Mouse (Mus musculus) neural tube, embryonic 12.5 days (tissue): Measurements from ENCODE around the gene Abcf2. TPM values are rescaled to one million over a fixed set of nuclear protein-coding genes. Genes with fewer than 3 reads are reported as not detected.
A peak's percentile ranks its signal among the peaks of the same experiment; 100 is the strongest.

Experiments used
- ATAC-seq: fragments of 200-750 bp; cut with Nextera tagmentation; 2 replicates; pipeline ENCODE4 v1.8.0; 2017; ENCODE audit warnings: low read depth, mild to moderate bottlenecking, moderate TSS enrichment, moderate library complexity; ENCODE audit not compliant: low FRiP score
- H3K27ac ChIP-seq: fragments of 300-500 bp; sonication (generic); 2 replicates; pipeline ENCODE4 v1.5.1; 2016
- H3K27me3 ChIP-seq: fragments of 300-500 bp; sonication (generic); replicated peaks from 2 replicates; pipeline ENCODE4 v1.6.1; 2016; ENCODE audit warnings: mild to moderate bottlenecking
- H3K36me3 ChIP-seq: fragments of 300-500 bp; sonication (generic); 2 replicates; pipeline ENCODE4 v1.6.1; 2016; ENCODE audit warnings: mild to moderate bottlenecking
- H3K4me1 ChIP-seq: fragments of 300-500 bp; sonication (generic); 2 replicates; pipeline ENCODE4 v1.6.1; 2016
- H3K4me2 ChIP-seq: fragments of 300-500 bp; sonication (generic); replicated peaks from 2 replicates; pipeline ENCODE4 v1.6.1; 2016; ENCODE audit warnings: mild to moderate bottlenecking
- H3K4me3 ChIP-seq: fragments of 300-500 bp; sonication (generic); 2 replicates; pipeline ENCODE4 v1.5.1; 2016
- H3K9ac ChIP-seq: fragments of 300-500 bp; sonication (generic); 2 replicates; pipeline ENCODE4 v1.6.1; 2016; ENCODE audit warnings: mild to moderate bottlenecking
- H3K9me3 ChIP-seq: fragments of 300-500 bp; sonication (generic); 2 replicates; pipeline ENCODE4 v1.6.1; 2016; ENCODE audit warnings: mild to moderate bottlenecking
- WGBS: fragments of 180-500 bp; shearing (Covaris S2); methylation state at CpG from one replicate; pipeline ENCODE4 v1.1.7; 2016; 5-methylcytosine and 5-hydroxymethylcytosine counted together
- polyA plus RNA-seq: library from polyadenylated mRNA; unstranded; fragments of >200 nt; fragmentation: Nextera tagmentation; extraction: Ambion mirVana; gene quantifications from 2 replicates; pipeline ENCODE4 v1.2.1, GENCODE M21; 2016

Abcf2 gene
- polyA plus RNA-seq, 1 experiment from 2014 or later, result 123 TPM

GRCm38 (mm10) chr5:24553621-24554244, 23.5 kb downstream of the Abcf2 start:
- no peak overlapping the region for H3K9ac ChIP-seq

GRCm38 (mm10) chr5:24551317-24551688, 26.0 kb downstream of the Abcf2 start:
- Histone ChIP-seq H3K4me1 (peaks cover 14% of the 10 kb centered on the region), H3K4me3 (no peak overlapping the region), H3K36me3 (no peaks in the 10 kb centered on the region), H3K27ac (0 out of 2 replicates have a peak overlapping the region, but pooled peaks have one; percentile 46), H3K4me2 (peak overlapping the region; percentile 46), H3K27me3 (peaks cover 11% of the 10 kb centered on the region; the same call in 1 of the 2 replicates), H3K9ac (0 out of 2 replicates have a peak overlapping the region, but pooled peaks have one; percentile 1), H3K9me3 (peaks cover 4% of the 10 kb centered on the region; the same call in 1 of the 2 replicates)
- ATAC-seq, result no peak
- 34% methylated on average over 2 of the region's 2 CpGs for WGBS

More at GRCm38 (mm10) chr5:24553621-24554244, 23.5 kb downstream of the Abcf2 start:
- Histone ChIP-seq H3K27me3 (0 out of 2 replicates have a peak, but pooled peaks cover 10% of the 10 kb centered on the region), H3K27ac (no peak overlapping the region), H3K4me2 (no peak overlapping the region), H3K4me1 (peaks cover 14% of the 10 kb centered on the region), H3K4me3 (no peak overlapping the region), H3K36me3 (no peaks in the 10 kb centered on the region), H3K9me3 (peaks cover 4% of the 10 kb centered on the region; the same call in 1 of the 2 replicates)
- WGBS, result 70% methylated on average over 5 of the region's 5 CpGs
- no peak for ATAC-seq

- Histone ChIP-seq H3K27ac (no peak overlapping the region), H3K4me1 (peaks cover 14% of the 10 kb centered on the region), H3K4me3 (no peak overlapping the region), H3K4me2 (peak overlapping the region; percentile 46), H3K9ac (0 out of 2 replicates have a peak overlapping the region, but pooled peaks have one; percentile 1), H3K9me3 (0 out of 2 replicates have a peak, but pooled peaks cover under 1% of the 10 kb centered on the region), H3K36me3 (no peaks in the 10 kb centered on the region), H3K27me3 (peaks cover 11% of the 10 kb centered on the region; the same call in 1 of the 2 replicates)
- 22% methylated on average over 26 of the region's 26 CpGs for WGBS
- ATAC-seq, result peak; percentile 82
Observed at GRCm38 (mm10) chr5:24550598-24551316, 26.5 kb downstream of the Abcf2 start.

DNA sequence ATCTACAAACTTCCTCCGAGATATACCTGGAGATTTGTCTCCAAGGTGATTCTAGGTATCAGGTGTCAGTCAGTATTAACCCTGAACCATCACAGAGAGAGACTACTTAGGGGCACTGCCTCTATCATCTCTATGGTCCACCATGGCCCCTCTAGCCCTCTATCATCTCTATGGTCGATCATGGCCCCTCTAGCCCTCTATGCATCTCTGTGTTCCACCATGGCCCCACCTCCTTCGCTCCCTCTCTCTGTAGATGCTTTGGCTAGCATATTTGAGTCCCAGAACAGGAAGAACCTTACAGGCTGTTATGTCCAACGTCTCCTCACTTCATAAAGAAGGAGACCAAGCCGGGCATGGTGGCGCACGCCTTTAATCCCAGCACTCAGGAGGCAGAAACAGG, 34.6 kb downstream of the Abcf2 start:
- 83% methylated on average over 7 of the region's 7 CpGs for WGBS
- H3K9me3 ChIP-seq, result no peaks in the 10 kb centered on the region
- H3K4me1 ChIP-seq, result peaks cover 10% of the 10 kb centered on the region
- H3K27me3 ChIP-seq, result peaks cover 7% of the 10 kb centered on the region
- no peak overlapping the region for H3K4me3 ChIP-seq
- no peak overlapping the region for H3K27ac ChIP-seq
- H3K36me3 ChIP-seq, result no peaks in the 10 kb centered on the region
- no peak for ATAC-seq
- no peak overlapping the region for H3K4me2 ChIP-seq
- no peak overlapping the region for H3K9ac ChIP-seq

DNA sequence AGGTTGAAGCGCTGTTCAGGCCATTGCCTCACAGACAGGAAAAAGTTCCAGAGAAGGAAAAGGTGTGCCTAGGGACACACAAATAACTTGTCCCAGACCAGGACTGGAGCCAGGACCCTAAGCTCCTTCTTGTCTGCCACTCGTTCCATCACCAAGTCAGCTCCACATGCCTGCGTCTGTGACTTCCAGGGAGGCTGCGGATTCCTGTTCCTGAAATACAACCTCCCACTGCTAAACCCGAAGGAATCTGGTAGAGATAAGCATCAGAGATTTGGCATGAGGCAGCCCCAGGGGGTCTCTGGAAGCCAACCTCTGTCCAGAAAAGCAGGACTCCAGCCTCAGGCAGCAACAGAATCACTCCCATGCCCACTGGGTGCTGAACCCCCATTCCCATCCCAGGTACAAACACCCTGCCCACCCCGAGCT, 36.1 kb downstream of the Abcf2 start:
- Histone ChIP-seq H3K27me3 (peaks cover 6% of the 10 kb centered on the region), H3K4me1 (peaks cover 10% of the 10 kb centered on the region), H3K36me3 (no peaks in the 10 kb centered on the region), H3K9ac (no peak overlapping the region), H3K27ac (no peak overlapping the region), H3K4me2 (peak overlapping the region; percentile 22), H3K4me3 (no peak overlapping the region), H3K9me3 (no peaks in the 10 kb centered on the region)
- ATAC-seq, result no peak
- WGBS, result 56% methylated on average over 6 of the region's 6 CpGs

DNA sequence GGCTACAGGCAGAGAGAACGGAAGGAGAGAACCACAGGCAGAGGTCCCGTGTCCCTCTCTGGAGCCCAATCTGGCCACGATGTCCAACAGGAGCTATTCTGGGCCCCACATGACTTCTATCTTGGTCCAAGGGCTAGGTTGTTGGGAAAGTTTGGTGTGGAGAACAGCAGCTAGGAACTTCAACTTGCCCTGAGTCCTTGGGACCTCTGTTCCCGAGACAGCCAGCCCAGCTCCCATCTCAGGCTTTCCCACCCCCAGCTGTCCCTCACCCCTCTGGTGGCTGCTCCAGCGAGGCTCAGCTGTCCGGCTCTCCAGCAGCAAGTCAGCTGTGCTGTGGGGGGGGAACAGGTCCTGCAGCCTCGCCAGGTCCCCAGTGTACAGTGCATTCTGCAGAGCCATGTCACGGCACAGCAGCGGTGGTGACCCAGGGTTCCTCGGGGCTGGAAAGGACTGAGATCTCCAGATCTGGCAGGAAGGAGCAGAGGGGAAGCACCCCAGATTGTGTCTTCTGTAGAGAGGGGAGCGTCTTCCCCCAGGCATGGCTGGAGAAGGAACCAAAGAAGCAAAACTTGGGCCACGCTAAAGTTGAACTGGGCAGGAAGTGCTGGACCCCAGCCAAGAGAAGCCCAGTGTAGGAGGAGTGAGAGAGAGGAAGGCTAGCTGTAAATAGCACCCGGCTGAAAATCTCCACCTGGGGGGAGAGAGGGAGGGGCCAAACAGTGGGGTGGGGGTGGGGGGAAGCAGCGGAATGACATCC, 36.7 kb downstream of the Abcf2 start, which contains the start of gene Asb10:
Asb10 (minus strand) TSS at position 592 of the 757 bp plus-strand sequence.
- Histone ChIP-seq H3K4me3 (no peak within 1 kb of the TSS), H3K36me3 (no peaks in the 10 kb centered on the region), H3K27me3 (peaks cover 6% of the 10 kb centered on the region), H3K27ac (no peak within 1 kb of the TSS), H3K4me1 (peaks cover 10% of the 10 kb centered on the region), H3K9me3 (no peaks in the 10 kb centered on the region), H3K9ac (0 out of 2 replicates have a peak within 1 kb of the TSS, but pooled peaks have one; percentile 29), H3K4me2 (peak within 1 kb of the TSS; percentile 22)
- WGBS, result 53% methylated on average over 14 of the region's 14 CpGs
- no peak for ATAC-seq

DNA sequence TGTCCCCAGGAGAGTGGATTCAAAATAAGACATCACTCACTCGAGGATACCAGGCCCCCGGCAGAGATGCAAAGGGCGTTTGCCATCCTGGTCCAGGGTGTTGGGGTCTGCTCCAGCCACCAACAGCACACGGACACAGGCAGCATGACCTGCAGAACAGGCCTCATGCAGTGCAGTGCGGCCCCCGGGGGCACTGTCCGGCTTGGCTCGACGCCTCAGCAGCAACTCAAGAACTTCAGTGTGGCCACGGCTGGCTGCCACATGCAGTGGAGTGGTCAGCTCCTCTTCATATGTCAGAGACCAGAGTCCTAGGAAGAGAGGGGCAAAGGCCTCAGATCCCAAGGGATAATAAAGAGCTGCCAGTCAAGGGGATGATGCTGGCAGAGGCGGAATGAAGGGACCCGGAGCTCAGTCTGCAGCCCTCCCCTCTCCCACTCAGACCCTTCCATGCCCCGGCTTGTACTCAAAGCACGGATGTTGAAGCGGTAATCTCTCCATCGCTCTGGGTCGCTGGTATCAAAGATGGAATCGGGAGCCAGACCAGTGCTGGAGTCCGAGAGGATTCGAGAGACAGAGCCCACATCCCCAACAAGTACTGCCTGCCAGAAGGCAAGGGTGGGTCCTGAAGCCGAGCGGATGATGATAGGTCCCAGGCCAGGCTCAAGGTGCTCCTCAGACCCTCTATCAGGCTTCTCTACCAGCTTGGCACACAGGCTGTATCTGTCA, 37.5 kb downstream of the Abcf2 start:
- Histone ChIP-seq H3K27me3 (peaks cover 6% of the 10 kb centered on the region), H3K9me3 (no peaks in the 10 kb centered on the region), H3K4me1 (peaks cover 10% of the 10 kb centered on the region), H3K4me3 (no peak overlapping the region), H3K36me3 (no peaks in the 10 kb centered on the region), H3K4me2 (no peak overlapping the region), H3K9ac (no peak overlapping the region), H3K27ac (no peak overlapping the region)
- no peak for ATAC-seq
- 79% methylated on average over 22 of the region's 22 CpGs for WGBS

DNA sequence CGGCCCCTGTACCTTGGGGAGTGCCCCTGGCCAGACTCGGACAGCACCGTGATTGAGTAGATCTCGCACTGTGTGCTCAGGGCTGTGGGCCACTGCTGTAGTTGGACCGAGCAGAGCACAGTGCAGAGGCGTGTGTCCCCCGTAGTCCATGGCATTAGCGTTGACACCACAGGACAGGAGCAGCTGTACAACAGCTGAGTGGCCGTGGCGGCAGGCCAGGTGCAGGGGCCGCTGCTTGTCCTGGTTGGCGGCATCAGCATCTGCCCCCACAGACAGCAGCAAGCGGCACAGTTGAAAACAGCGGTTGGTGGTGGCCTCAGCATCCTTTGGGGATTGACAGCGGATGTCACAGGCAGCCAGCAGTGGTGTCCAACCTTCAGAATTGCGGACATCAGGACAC, 39.6 kb downstream of the Abcf2 start:
- H3K4me3 ChIP-seq, result no peak overlapping the region
- no peak overlapping the region for H3K27ac ChIP-seq
- H3K9ac ChIP-seq, result peak overlapping the region; percentile 38; the same call in 1 of the 2 replicates
- no peak for ATAC-seq
- H3K9me3 ChIP-seq, result no peaks in the 10 kb centered on the region
- no peaks in the 10 kb centered on the region for H3K36me3 ChIP-seq
- no peak overlapping the region for H3K4me2 ChIP-seq
- 71% methylated on average over 16 of the region's 16 CpGs for WGBS
- H3K27me3 ChIP-seq, result peaks cover 18% of the 10 kb centered on the region
- H3K4me1 ChIP-seq, result peaks cover 10% of the 10 kb centered on the region

- H3K27ac ChIP-seq, result no peak overlapping the region
- peaks cover 22% of the 10 kb centered on the region for H3K27me3 ChIP-seq
- no peak overlapping the region for H3K4me2 ChIP-seq
- no peak for ATAC-seq
- H3K4me1 ChIP-seq, result peaks cover 10% of the 10 kb centered on the region
- H3K36me3 ChIP-seq, result no peaks in the 10 kb centered on the region
- no peak overlapping the region for H3K9ac ChIP-seq
- no peaks in the 10 kb centered on the region for H3K9me3 ChIP-seq
- no peak overlapping the region for H3K4me3 ChIP-seq
- 75% methylated on average over 5 of the region's 5 CpGs for WGBS
Observed at GRCm38 (mm10) chr5:24536511-24536910, 40.8 kb downstream of the Abcf2 start.

DNA sequence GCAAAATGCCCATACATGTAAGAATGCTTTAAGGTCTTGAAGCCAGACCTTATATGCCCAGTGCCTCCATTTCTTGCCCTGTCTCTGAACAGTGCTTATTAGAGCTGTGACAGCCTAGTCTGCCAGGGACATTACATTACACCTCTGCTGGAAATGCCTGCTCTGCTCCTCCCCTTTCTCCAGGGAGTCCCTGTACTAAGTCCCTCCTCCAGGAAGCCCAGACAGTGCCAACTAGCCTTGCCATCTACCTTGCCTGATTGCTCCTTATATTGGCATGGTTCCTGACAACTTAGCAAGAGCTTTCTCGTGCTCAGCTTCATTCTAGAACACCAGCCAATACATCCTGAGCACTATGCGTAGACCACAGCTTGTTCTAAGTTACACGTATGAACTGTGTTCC, 41.5 kb downstream of the Abcf2 start:
- no peak overlapping the region for H3K4me3 ChIP-seq
- no peak overlapping the region for H3K4me2 ChIP-seq
- H3K27me3 ChIP-seq, result peaks cover 25% of the 10 kb centered on the region
- H3K27ac ChIP-seq, result no peak overlapping the region
- 90% methylated on average over 3 of the region's 3 CpGs for WGBS
- ATAC-seq, result no peak
- no peaks in the 10 kb centered on the region for H3K9me3 ChIP-seq
- H3K36me3 ChIP-seq, result no peaks in the 10 kb centered on the region
- no peak overlapping the region for H3K9ac ChIP-seq
- H3K4me1 ChIP-seq, result peaks cover 3% of the 10 kb centered on the region

GRCm38 (mm10) chr5:24534292-24534691, 43.0 kb downstream of the Abcf2 start:
- Histone ChIP-seq H3K4me3 (no peak overlapping the region), H3K4me2 (no peak overlapping the region), H3K36me3 (no peaks in the 10 kb centered on the region), H3K4me1 (no peaks in the 10 kb centered on the region), H3K27me3 (peaks cover 30% of the 10 kb centered on the region), H3K9ac (no peak overlapping the region), H3K27ac (no peak overlapping the region), H3K9me3 (no peaks in the 10 kb centered on the region)
- WGBS, result 56% methylated on average over 5 of the region's 5 CpGs
- ATAC-seq, result no peak
